Mouse (Mus musculus) erythroblast, embryonic 14.5 days (primary cell): ENCODE results near the gene 6030458C11Rik. TPM values are rescaled to one million over a fixed set of nuclear protein-coding genes. Genes with fewer than 3 reads are reported as not detected.
A peak's percentile ranks its signal among the peaks of the same experiment; 100 is the strongest.

Source experiments
- H3K27me3 ChIP-seq: 2 replicates; pipeline ENCODE4 v1.6.1; 2012; ENCODE audit warnings: inconsistent platforms; ENCODE audit not compliant: control insufficient read depth
- H3K36me3 ChIP-seq: 2 replicates; pipeline ENCODE4 v1.6.1; 2012; ENCODE audit warnings: mild to moderate bottlenecking, inconsistent platforms; ENCODE audit not compliant: control insufficient read depth
- H3K4me1 ChIP-seq: 2 replicates; pipeline ENCODE4 v1.6.1; 2012; ENCODE audit warnings: inconsistent platforms; ENCODE audit not compliant: control insufficient read depth
- H3K4me3 ChIP-seq: replicated peaks from 2 replicates; pipeline ENCODE3; 2012; ENCODE audit warnings: moderate library complexity, mild to moderate bottlenecking, inconsistent platforms
- H3K9me3 ChIP-seq: 2 replicates; pipeline ENCODE4 v1.6.1; 2012; ENCODE audit warnings: low read length, inconsistent platforms, mixed read lengths; ENCODE audit not compliant: control insufficient read depth
- GATA1 ChIP-seq: IDR thresholded peaks from 2 replicates; pipeline ENCODE4 v1.6.1; 2012; ENCODE audit warnings: low read length, inconsistent platforms, mixed read lengths
- TAL1 ChIP-seq: IDR thresholded peaks from 3 replicates; pipeline ENCODE4 v1.6.1; 2012; ENCODE audit warnings: low read length, inconsistent platforms, mixed read lengths
- polyA plus RNA-seq: library from polyadenylated mRNA; stranded (reverse); fragments of >175 nt; gene quantifications from 2 replicates; pipeline ENCODE4 v1.2.3, GENCODE M21; 2012

The 6030458C11Rik gene
- polyA plus RNA-seq, 1 experiment = 1.1 TPM

DNA sequence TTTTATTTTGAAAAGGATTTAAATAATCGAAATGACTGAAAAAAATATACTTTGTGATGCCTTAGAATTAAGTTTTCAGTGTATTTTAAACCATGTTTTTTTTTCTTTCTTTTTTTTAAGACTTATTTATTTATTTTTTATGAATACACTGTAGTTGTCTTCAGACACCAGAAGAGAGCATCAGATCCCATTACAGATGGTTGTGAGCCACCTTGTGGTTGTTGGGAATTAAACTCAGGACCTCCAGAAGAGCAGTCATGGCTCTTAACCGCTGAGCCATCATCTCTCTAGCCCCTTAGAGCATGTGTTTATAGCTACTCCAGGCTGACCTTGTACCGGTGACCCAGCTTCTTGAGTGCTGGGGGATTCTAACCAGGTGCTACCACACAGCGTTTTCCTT lies 24.9 kb upstream of the 6030458C11Rik start:
- Histone ChIP-seq H3K4me1 (peaks cover 10% of the 10 kb centered on the region), H3K9me3 (no peaks in the 10 kb centered on the region), H3K36me3 (peaks cover 96% of the 10 kb centered on the region), H3K4me3 (no peak overlapping the region), H3K27me3 (no peaks in the 10 kb centered on the region)
- TF ChIP-seq GATA1 (no peak), TAL1 (no peak)

GRCm38 (mm10) chr15:12848196-12848975 lies 23.9 kb upstream of the 6030458C11Rik start:
- H3K9me3 ChIP-seq = no peaks in the 10 kb centered on the region
- H3K36me3 ChIP-seq = peaks cover 96% of the 10 kb centered on the region
- H3K27me3 ChIP-seq = no peaks in the 10 kb centered on the region
- H3K4me3 ChIP-seq = no peak overlapping the region
- H3K4me1 ChIP-seq = peaks cover 10% of the 10 kb centered on the region
- TF ChIP-seq GATA1 = no peak
- no peak for TF ChIP-seq TAL1

DNA sequence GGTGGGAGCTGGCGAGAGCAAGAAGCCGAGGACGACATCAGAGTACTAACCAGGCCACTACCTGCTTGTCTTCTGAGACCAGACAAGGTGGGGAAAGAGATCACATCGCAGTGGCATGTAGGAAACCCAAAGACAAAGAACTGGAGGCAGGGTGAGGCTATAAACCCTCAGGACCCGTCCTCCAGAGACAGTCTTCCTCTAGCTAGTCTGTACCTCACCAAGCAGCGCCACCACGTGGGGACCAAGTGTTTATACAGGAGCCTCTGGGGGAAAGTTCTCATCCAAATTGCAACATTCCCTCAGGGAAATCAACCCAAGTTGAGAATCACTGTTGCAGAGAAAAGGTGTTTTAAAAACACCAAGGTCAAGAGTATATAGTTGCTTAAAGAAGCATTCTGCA lies 18.4 kb upstream of the 6030458C11Rik start:
- Histone ChIP-seq H3K4me1 (peaks cover under 1% of the 10 kb centered on the region; the same call in 1 of the 2 replicates), H3K9me3 (no peaks in the 10 kb centered on the region), H3K27me3 (no peaks in the 10 kb centered on the region), H3K36me3 (peaks cover 91% of the 10 kb centered on the region), H3K4me3 (no peak overlapping the region)
- TF ChIP-seq GATA1 = no peak

DNA sequence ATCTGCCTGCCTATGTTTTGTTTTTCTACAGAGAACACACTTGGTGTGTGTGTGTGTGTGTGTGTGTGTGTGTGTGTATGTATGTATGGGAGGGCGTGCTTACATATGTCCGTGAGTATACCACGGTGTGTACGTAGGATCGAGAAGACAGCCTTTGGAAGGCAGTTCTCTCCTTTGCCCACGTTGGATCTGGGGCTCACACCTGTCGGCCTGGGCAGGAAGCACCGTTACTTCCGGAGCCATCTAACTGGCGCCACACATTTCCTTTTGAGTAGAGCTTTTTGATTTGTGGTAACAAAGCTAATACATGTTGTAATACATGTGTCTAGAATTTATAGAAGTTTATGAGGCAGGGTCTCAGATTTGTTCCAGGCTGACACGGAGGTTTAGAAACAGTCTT lies 16.3 kb upstream of the 6030458C11Rik start:
- no peak for TF ChIP-seq TAL1
- no peak for TF ChIP-seq GATA1
- peaks cover 91% of the 10 kb centered on the region for H3K36me3 ChIP-seq
- H3K27me3 ChIP-seq = no peaks in the 10 kb centered on the region
- no peak overlapping the region for H3K4me3 ChIP-seq
- no peaks in the 10 kb centered on the region for H3K9me3 ChIP-seq
- H3K4me1 ChIP-seq = no peaks in the 10 kb centered on the region

DNA sequence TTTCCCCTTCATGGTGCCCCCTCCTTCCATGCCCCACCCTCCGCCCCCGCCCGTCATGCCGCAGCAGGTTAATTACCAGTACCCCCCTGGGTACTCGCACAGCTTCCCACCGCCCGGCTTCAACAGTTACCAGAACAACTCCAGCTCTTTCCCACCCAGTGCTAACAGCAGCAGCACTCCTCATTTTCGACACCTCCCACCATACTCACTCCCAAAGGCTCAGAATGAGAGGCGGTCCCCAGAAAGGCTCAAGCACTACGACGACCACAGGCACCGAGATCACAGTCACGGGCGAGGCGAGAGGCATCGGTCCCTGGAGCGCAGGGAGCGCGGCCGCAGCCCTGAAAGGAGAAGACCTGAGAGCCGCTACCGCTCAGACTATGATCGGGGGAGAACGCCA lies 9.8 kb upstream of the 6030458C11Rik start:
- TF ChIP-seq TAL1 = no peak
- TF ChIP-seq GATA1 = no peak

GRCm38 (mm10) chr15:12833385-12833784 lies 8.9 kb upstream of the 6030458C11Rik start:
- peaks cover 88% of the 10 kb centered on the region for H3K36me3 ChIP-seq
- no peak overlapping the region for H3K4me3 ChIP-seq
- H3K4me1 ChIP-seq = peaks cover 25% of the 10 kb centered on the region
- TF ChIP-seq TAL1 (no peak), GATA1 (no peak)
- H3K27me3 ChIP-seq = no peaks in the 10 kb centered on the region
- peaks cover 2% of the 10 kb centered on the region; the same call in 1 of the 2 replicates for H3K9me3 ChIP-seq

More for the DNA sequence above, 9.8 kb upstream of the 6030458C11Rik start:
- H3K4me3 ChIP-seq = no peak overlapping the region
- H3K36me3 ChIP-seq = peaks cover 83% of the 10 kb centered on the region
- no peaks in the 10 kb centered on the region for H3K27me3 ChIP-seq
- peaks cover 23% of the 10 kb centered on the region for H3K4me1 ChIP-seq
- H3K9me3 ChIP-seq = peaks cover 2% of the 10 kb centered on the region; the same call in 1 of the 2 replicates

DNA sequence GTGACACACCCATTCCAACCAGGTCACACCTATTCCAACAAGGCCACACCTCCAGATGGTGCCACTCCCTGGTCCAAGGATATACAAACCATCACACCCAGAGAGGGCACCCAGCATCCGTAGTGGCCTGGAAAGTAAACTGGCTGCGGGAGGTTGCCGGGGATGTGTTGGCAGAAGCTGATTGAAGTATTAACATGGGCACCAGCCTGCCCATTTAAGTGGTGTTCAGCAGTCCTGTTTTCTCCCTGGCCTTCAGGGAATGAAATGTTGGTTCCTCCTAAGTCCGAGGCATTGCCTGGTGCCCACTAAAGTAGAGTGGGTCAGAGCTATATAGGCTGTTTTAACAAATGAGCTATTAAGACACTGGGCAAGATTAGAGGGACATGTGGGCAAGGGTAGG lies 8.2 kb upstream of the 6030458C11Rik start:
- H3K27me3 ChIP-seq = no peaks in the 10 kb centered on the region
- H3K9me3 ChIP-seq = peaks cover 2% of the 10 kb centered on the region; the same call in 1 of the 2 replicates
- no peak overlapping the region for H3K4me3 ChIP-seq
- H3K36me3 ChIP-seq = peaks cover 87% of the 10 kb centered on the region
- TF ChIP-seq GATA1 (no peak), TAL1 (no peak)
- peaks cover 30% of the 10 kb centered on the region for H3K4me1 ChIP-seq

DNA sequence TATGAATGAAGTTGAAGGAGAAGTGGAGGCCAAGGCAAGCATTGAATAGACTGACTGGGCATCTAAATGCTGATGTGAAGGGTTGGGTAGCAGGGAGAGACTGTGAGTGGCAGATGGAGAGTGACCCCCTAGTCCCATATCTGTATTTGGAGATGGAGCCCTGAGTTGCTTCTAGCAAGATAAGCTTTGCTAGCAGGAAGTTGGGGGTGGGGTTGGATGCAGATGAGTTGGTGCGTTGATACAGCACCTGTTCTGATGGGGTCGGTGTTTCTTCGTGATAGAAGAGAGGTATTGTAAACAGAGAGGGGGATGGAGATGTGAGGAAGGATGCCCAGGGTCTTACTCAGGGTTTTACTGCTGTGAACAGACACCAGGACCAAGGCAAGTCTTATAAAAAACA lies 5.4 kb upstream of the 6030458C11Rik start:
- H3K4me3 ChIP-seq = no peak overlapping the region
- no peaks in the 10 kb centered on the region for H3K27me3 ChIP-seq
- peaks cover 2% of the 10 kb centered on the region; the same call in 1 of the 2 replicates for H3K9me3 ChIP-seq
- peaks cover 78% of the 10 kb centered on the region for H3K36me3 ChIP-seq
- H3K4me1 ChIP-seq = peaks cover 56% of the 10 kb centered on the region
- TF ChIP-seq TAL1 = no peak
- TF ChIP-seq GATA1 = no peak

GRCm38 (mm10) chr15:12825408-12825807 lies 959 bp upstream of the 6030458C11Rik start:
- H3K27me3 ChIP-seq = no peaks in the 10 kb centered on the region
- H3K9me3 ChIP-seq = no peaks in the 10 kb centered on the region
- peak overlapping the region; percentile 74 for H3K4me3 ChIP-seq
- peaks cover 66% of the 10 kb centered on the region for H3K36me3 ChIP-seq
- TF ChIP-seq GATA1 (no peak), TAL1 (no peak)
- H3K4me1 ChIP-seq = peaks cover 76% of the 10 kb centered on the region
